Mouse (Mus musculus) ES-E14 (cell line): ENCODE measurements around the gene Unc5c.

Experiments used
- CHD2 ChIP-seq: IDR thresholded peaks from 2 replicates; pipeline ENCODE4 v1.6.1; 2014; ENCODE audit warnings: mild to moderate bottlenecking, low read depth, low read length, inconsistent platforms
- HCFC1 ChIP-seq: IDR thresholded peaks from 2 replicates; pipeline ENCODE4 v1.6.1; 2012; ENCODE audit warnings: low read length, inconsistent platforms, borderline replicate concordance; ENCODE audit not compliant: insufficient read depth
- MAFK ChIP-seq: IDR thresholded peaks from 2 replicates; pipeline ENCODE4 v1.6.1; 2014; ENCODE audit warnings: mild to moderate bottlenecking, low read depth, low read length, inconsistent platforms; ENCODE audit not compliant: insufficient read depth
- ZC3H11A ChIP-seq: IDR thresholded peaks from 2 replicates; pipeline ENCODE4 v1.6.1; 2012; ENCODE audit warnings: low read depth, mild to moderate bottlenecking, inconsistent platforms, low read length, borderline replicate concordance

- no peak for TF ChIP-seq ZC3H11A
- TF ChIP-seq HCFC1: no peak
- TF ChIP-seq CHD2: no peak
- TF ChIP-seq MAFK: no peak
These were observed 129.1 kb downstream of the Unc5c start for GRCm38 (mm10) chr3:141594120-141594519.
